Mouse (Mus musculus) forebrain, postnatal 0 days (tissue): Measurements from ENCODE around the gene Zbtb20. TPM values are rescaled to one million over a fixed set of nuclear protein-coding genes. Genes with fewer than 3 reads are reported as not detected.

Experiments
- ATAC-seq: fragments of 200-750 bp; cut with Nextera tagmentation; 2 replicates; pipeline ENCODE4 v1.8.0; 2017; ENCODE audit warnings: mild to moderate bottlenecking, moderate library complexity
- DNase-seq: peaks from one replicate; pipeline ENCODE4 v3.0.0-alpha.2; 2015
- H3K27ac ChIP-seq: fragments of 300-500 bp; sonication (generic); 2 replicates; pipeline ENCODE4 v1.5.1; 2014; ENCODE audit warnings: low read depth, mild to moderate bottlenecking, antibody characterized with exemption, low read length, moderate library complexity, mixed read lengths
- H3K27me3 ChIP-seq: fragments of 300-500 bp; sonication (generic); 2 replicates; pipeline ENCODE4 v1.6.1; 2014; ENCODE audit warnings: mild to moderate bottlenecking, low read length, mixed read lengths; ENCODE audit not compliant: insufficient read depth
- H3K36me3 ChIP-seq: fragments of 300-500 bp; sonication (generic); 2 replicates; pipeline ENCODE4 v1.6.1; 2014; ENCODE audit warnings: mild to moderate bottlenecking, moderate library complexity; ENCODE audit not compliant: insufficient read depth
- H3K4me1 ChIP-seq: fragments of 300-500 bp; sonication (generic); 2 replicates; pipeline ENCODE4 v1.6.1; 2014; ENCODE audit warnings: antibody characterized with exemption; ENCODE audit not compliant: insufficient read depth
- H3K4me2 ChIP-seq: fragments of 300-500 bp; sonication (generic); 2 replicates; pipeline ENCODE4 v1.6.1; 2014; ENCODE audit warnings: low read depth, mild to moderate bottlenecking, moderate library complexity
- H3K4me3 ChIP-seq: fragments of 300-500 bp; sonication (generic); 2 replicates; pipeline ENCODE4 v1.5.1; 2014; ENCODE audit warnings: low read depth, low read length, mixed read lengths
- H3K9ac ChIP-seq: fragments of 300-500 bp; sonication (generic); 2 replicates; pipeline ENCODE4 v1.6.1; 2014; ENCODE audit warnings: mild to moderate bottlenecking
- H3K9me3 ChIP-seq: fragments of 300-500 bp; sonication (generic); 2 replicates; pipeline ENCODE4 v1.6.1; 2016; ENCODE audit warnings: low read length
- CTCF ChIP-seq: sonication (generic); IDR thresholded peaks from 2 replicates; pipeline ENCODE4 v1.5.1; 2016; ENCODE audit warnings: antibody characterized with exemption, control low read depth, low read depth
- WGBS: fragments of 180-500 bp; shearing (Covaris S2); extraction: QIAGEN DNeasy Blood & Tissue Kit; methylation state at CpG from one replicate; pipeline ENCODE4 v1.1.7; 2014; 5-methylcytosine and 5-hydroxymethylcytosine counted together
- polyA plus RNA-seq: library from polyadenylated mRNA; unstranded; fragments of >200 nt; fragmentation: Nextera tagmentation; extraction: Ambion mirVana; gene quantifications from 2 replicates; pipeline ENCODE4 v1.2.1, GENCODE M21; 2015
- total RNA-seq: library from RNA; depleted of rRNA; stranded (reverse); fragments of >200 nt; gene quantifications from 2 replicates; pipeline ENCODE4 v1.2.3, GENCODE M21; 2014

The Zbtb20 gene
- total and polyA plus RNA-seq, 2 experiments from 2014 or later = 63.4 to 90.9 TPM

DNA sequence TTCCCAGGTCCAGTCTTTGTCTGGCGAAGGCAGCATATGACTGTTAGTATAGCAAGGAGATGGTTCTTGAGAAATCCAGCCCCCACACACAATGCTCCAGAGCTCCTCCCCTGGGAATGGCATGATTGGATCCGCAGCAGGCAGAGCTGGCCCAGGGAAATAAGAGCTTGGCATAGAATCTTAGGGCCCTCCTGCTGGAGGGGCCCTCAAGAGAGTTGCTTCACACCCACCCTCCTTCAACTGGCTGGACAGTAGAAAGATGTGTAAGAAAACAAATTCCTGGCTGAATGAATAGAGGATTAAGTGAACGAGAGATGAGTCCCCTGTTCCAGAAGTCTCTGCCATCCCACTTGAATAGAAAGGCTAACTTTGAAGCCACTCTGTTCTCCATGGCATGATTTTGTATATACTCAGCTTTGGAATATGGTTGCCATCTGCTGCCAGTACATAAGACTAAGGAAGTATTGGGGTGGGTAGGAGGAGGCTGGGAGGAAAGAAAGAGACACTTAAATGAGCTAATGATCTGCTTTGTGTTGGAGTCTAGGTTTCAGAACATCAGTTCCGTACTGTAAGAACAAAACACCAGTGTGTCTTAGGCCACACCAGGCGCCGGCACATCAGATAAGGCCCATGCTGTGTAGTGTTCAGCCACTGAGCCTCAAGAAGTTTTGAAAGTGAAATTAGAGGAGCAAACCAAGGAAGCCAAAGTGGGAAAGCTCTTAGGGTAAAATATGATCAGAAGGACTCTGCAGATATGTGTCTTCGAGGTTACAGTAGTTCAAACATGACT, 715.2 kb downstream of the Zbtb20 start:
- no peaks in the 10 kb centered on the region for H3K9me3 ChIP-seq
- ATAC-seq (no peak; the same call in 1 of the 2 replicates), DNase-seq (no peak)
- H3K4me1 ChIP-seq = no peaks in the 10 kb centered on the region
- H3K27ac ChIP-seq = 0 out of 2 replicates have a peak overlapping the region, but pooled peaks have one; percentile 36
- WGBS = 66% methylated on average over 7 of the region's 7 CpGs
- TF ChIP-seq CTCF = no peak
- H3K4me3 ChIP-seq = no peak overlapping the region
- 0 out of 2 replicates have a peak, but pooled peaks cover 5% of the 10 kb centered on the region for H3K36me3 ChIP-seq
- H3K27me3 ChIP-seq = no peaks in the 10 kb centered on the region
- H3K9ac ChIP-seq = no peak overlapping the region
- H3K4me2 ChIP-seq = no peak overlapping the region

DNA sequence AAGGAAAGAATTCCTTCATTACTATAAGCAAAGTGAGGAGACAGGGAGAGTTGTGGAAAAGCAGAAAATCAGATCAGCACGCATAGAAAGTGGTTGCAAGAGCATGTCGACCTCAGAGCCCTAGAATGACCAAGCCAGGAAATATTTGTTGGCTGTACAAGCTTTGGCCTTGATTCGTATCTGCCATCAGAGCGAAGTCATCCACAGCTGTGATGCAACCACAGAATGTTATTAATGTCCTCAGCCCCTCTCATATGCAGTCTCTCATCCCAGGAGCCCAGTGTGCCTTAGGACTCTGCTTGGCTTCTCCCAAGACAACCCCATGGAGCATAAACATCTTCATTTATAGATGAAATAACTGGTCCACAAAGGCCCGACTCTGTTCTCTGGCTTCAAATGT, 716.4 kb downstream of the Zbtb20 start:
- 85% methylated on average over 5 of the region's 5 CpGs for WGBS
- H3K27me3 ChIP-seq = no peaks in the 10 kb centered on the region

DNA sequence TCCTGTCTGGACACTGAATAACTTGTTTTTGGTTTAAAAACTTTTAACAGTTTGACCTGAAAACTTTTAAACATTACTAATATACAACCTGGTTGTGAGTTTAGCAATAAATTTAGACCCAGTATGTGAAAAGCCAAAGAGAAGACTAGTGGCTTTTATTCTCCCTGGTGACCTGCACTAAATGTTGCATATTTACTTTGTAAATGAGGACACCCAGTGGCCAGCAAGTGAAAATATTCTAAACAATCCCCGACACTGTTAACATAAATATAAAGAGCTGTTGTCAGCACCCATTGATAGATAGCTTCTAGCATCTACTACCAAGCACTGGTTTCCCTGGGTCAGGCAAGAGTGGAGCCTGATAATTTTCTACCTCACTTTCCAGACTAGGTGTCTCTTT, 717.1 kb downstream of the Zbtb20 start:
- ATAC-seq (0 out of 2 replicates have a peak, but pooled peaks have one; percentile 16), DNase-seq (no peak)
- Histone ChIP-seq H3K4me3 (no peak overlapping the region), H3K9me3 (no peaks in the 10 kb centered on the region), H3K36me3 (peaks cover 8% of the 10 kb centered on the region; the same call in 1 of the 2 replicates), H3K4me2 (no peak overlapping the region), H3K4me1 (no peaks in the 10 kb centered on the region), H3K9ac (no peak overlapping the region), H3K27ac (no peak overlapping the region), H3K27me3 (no peaks in the 10 kb centered on the region)
- WGBS = 4% methylated on average over 1 of the region's 1 CpGs
- TF ChIP-seq CTCF = peak; percentile 56

More for the DNA sequence above, 716.4 kb downstream of the Zbtb20 start:
- DNase-seq (no peak), ATAC-seq (no peak)
- H3K4me1 ChIP-seq = no peaks in the 10 kb centered on the region
- H3K27ac ChIP-seq = no peak overlapping the region
- no peak for TF ChIP-seq CTCF
- no peak overlapping the region for H3K9ac ChIP-seq
- no peak overlapping the region for H3K4me2 ChIP-seq
- H3K36me3 ChIP-seq = 0 out of 2 replicates have a peak, but pooled peaks cover 5% of the 10 kb centered on the region
- no peak overlapping the region for H3K4me3 ChIP-seq
- no peaks in the 10 kb centered on the region for H3K9me3 ChIP-seq

DNA sequence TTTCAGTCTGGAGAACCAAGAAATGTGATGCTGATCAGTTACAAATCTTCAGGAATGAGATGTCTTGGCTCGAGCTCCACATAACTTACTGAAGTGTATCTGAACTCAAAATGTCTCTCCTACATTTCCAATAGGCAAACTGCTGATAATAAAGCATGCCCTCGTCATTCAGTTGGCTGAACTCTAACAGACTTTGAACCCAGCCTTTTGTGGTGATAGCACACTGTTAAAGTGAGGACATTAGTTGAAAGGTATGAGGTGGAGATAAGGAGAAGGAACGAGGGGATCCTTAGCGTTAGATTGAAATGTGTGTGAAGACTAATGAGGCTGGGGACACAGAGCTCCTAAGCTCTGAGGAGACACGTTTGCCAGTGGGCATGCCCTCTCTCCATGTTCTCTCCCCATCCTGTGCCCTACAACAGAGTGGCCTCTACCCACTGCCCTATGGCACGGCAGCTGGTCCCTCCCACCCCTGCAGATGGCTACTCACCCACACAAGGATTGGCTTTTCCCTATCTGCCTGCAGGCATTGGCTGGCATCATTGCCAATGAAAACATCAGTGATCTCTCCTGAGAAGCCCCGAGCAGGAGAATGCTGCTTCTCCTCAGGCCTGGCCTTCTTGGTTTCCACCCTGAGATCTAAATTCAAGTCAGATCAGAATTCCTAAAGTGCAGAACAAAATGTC, 721.8 kb downstream of the Zbtb20 start:
- H3K27ac ChIP-seq = no peak overlapping the region
- H3K9ac ChIP-seq = no peak overlapping the region
- H3K27me3 ChIP-seq = no peaks in the 10 kb centered on the region
- no peak overlapping the region for H3K4me2 ChIP-seq
- ATAC-seq = no peak
- 82% methylated on average over 7 of the region's 7 CpGs for WGBS
- no peaks in the 10 kb centered on the region for H3K9me3 ChIP-seq
- no peaks in the 10 kb centered on the region for H3K4me1 ChIP-seq
- DNase-seq = no peak
- H3K36me3 ChIP-seq = peaks cover 11% of the 10 kb centered on the region; the same call in 1 of the 2 replicates
- TF ChIP-seq CTCF = no peak
- H3K4me3 ChIP-seq = no peak overlapping the region

GRCm38 (mm10) chr16:43599707-43600106, 724.0 kb downstream of the Zbtb20 start:
- 0 out of 2 replicates have a peak, but pooled peaks cover 7% of the 10 kb centered on the region for H3K4me1 ChIP-seq
- ATAC-seq (no peak), DNase-seq (no peak)
- H3K9ac ChIP-seq = no peak overlapping the region
- H3K9me3 ChIP-seq = no peaks in the 10 kb centered on the region
- no peak overlapping the region for H3K4me2 ChIP-seq
- TF ChIP-seq CTCF = no peak
- WGBS = 81% methylated on average over 2 of the region's 2 CpGs
- H3K27me3 ChIP-seq = no peaks in the 10 kb centered on the region
- H3K27ac ChIP-seq = no peak overlapping the region
- H3K36me3 ChIP-seq = peaks cover 6% of the 10 kb centered on the region; the same call in 1 of the 2 replicates
- H3K4me3 ChIP-seq = no peak overlapping the region

DNA sequence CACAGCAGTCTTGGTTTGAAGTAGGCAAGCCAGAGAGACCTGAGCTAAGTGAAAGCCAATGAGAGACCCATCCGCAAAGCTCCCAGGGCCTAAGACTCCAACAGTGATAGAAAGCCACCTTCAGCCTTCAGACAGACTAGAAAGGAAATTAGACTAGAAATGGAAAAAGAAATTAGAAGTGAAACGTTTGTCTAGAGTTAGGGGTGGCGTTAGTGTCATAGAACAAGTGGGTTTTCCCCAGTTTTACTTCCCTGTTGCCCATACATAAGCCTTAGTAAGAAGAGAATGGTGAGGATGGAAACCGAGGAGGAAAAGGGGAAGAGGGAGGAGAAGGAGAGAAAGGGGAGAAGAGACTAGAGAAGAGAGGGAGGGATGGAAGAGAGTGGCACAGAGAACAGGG, 726.9 kb downstream of the Zbtb20 start:
- Histone ChIP-seq H3K4me3 (no peak overlapping the region), H3K36me3 (peaks cover 8% of the 10 kb centered on the region; the same call in 1 of the 2 replicates), H3K4me2 (no peak overlapping the region), H3K27ac (no peak overlapping the region), H3K9me3 (no peaks in the 10 kb centered on the region), H3K9ac (no peak overlapping the region), H3K27me3 (no peaks in the 10 kb centered on the region), H3K4me1 (0 out of 2 replicates have a peak, but pooled peaks cover 7% of the 10 kb centered on the region)
- WGBS = 73% methylated on average over 4 of the region's 4 CpGs
- ATAC-seq (no peak), DNase-seq (no peak)
- no peak for TF ChIP-seq CTCF

- ATAC-seq = peak; percentile 27; the same call in 1 of the 2 replicates
These were observed 728.0 kb downstream of the Zbtb20 start for GRCm38 (mm10) chr16:43603591-43604141.

More at GRCm38 (mm10) chr16:43603591-43604141, 728.0 kb downstream of the Zbtb20 start:
- DNase-seq = no peak
- H3K9ac ChIP-seq = no peak overlapping the region
- TF ChIP-seq CTCF = no peak
- WGBS = 5% methylated on average over 9 of the region's 9 CpGs
- peak overlapping the region; percentile 8; the same call in 1 of the 2 replicates for H3K4me2 ChIP-seq
- H3K9me3 ChIP-seq = no peaks in the 10 kb centered on the region
- H3K4me3 ChIP-seq = no peak overlapping the region
- H3K27me3 ChIP-seq = no peaks in the 10 kb centered on the region
- H3K27ac ChIP-seq = peak overlapping the region; percentile 45; the same call in 1 of the 2 replicates
- peaks cover 10% of the 10 kb centered on the region; the same call in 1 of the 2 replicates for H3K36me3 ChIP-seq
- H3K4me1 ChIP-seq = 0 out of 2 replicates have a peak, but pooled peaks cover 7% of the 10 kb centered on the region
